25 mouse cellular contexts compared by ENCODE assay signal in the genomic region with DNA sequence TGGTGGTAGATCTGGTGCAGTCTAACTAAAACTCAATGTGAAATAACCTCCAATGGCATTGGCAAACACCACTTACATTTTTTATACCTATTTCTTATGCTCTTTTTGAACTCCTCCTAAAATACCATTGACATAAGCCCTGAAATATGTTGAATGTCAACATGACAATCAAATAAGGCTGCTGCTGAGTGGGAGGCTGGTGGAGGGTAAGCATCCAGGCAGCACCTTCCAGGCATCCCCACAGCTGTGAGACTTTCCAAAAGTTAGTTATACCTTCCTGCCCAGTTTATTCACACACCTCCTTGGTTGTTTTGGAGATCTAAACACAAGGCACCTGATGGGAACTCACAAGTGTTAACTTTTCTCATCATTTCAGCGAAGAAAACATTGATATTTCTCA.
"Had no signal": no experiment of that assay in that cellular context is flagged by ENCODE, and none has a peak within 500 bp of the region (broad histone marks: within the 10 kb centered on the region; RNA-seq: fewer than 3 reads in every experiment).

No protein-coding gene starts in this region.

- H3K36me3 ChIP-seq: heart, embryonic 13.5 days; heart, embryonic 15.5 days; hindbrain, embryonic 13.5 days; hindbrain, embryonic 15.5 days; kidney, embryonic 15.5 days; limb, embryonic 13.5 days had no signal

- H3K27ac ChIP-seq: heart, embryonic 13.5 days; heart, embryonic 15.5 days; hindbrain, embryonic 13.5 days; hindbrain, embryonic 15.5 days; hindbrain, postnatal 0 days; kidney, embryonic 15.5 days; kidney, postnatal 0 days; limb, embryonic 13.5 days; limb, embryonic 15.5 days had no signal

- ATAC-seq: forebrain, postnatal 0 days; hindbrain, postnatal 0 days; intestine, embryonic 16.5 days had no signal

- H3K4me1 ChIP-seq: heart, embryonic 13.5 days; heart, embryonic 15.5 days; hindbrain, embryonic 13.5 days; hindbrain, embryonic 15.5 days; kidney, embryonic 15.5 days; limb, embryonic 13.5 days; limb, embryonic 15.5 days had no signal

- H3K9me3 ChIP-seq: heart, embryonic 13.5 days; heart, embryonic 15.5 days; hindbrain, embryonic 13.5 days; hindbrain, embryonic 15.5 days; kidney, embryonic 15.5 days; limb, embryonic 13.5 days; limb, embryonic 15.5 days had no signal

- H3K27me3 ChIP-seq: heart, embryonic 13.5 days; heart, embryonic 15.5 days; hindbrain, embryonic 13.5 days; hindbrain, embryonic 15.5 days; kidney, embryonic 15.5 days; limb, embryonic 13.5 days; limb, embryonic 15.5 days had no signal

- H3K9ac ChIP-seq: forebrain, postnatal 0 days; heart, embryonic 13.5 days; heart, embryonic 15.5 days; hindbrain, embryonic 13.5 days; hindbrain, embryonic 15.5 days; kidney, embryonic 15.5 days; limb, embryonic 13.5 days; limb, embryonic 15.5 days had no signal

- H3K4me2 ChIP-seq: heart, embryonic 11.5 days; heart, embryonic 13.5 days; heart, embryonic 15.5 days; hindbrain, embryonic 13.5 days; hindbrain, embryonic 15.5 days; kidney, embryonic 15.5 days; limb, embryonic 13.5 days; limb, embryonic 15.5 days had no signal

- DNase-seq: forebrain, postnatal 0 days; gastrocnemius, postnatal 14 days; gastrocnemius, postnatal 36 days; heart, adult 18-20 months; heart, postnatal 14 days; heart, postnatal 36 days; kidney, adult 11 months; kidney, adult 2 months; kidney, adult 9 months; kidney, postnatal 14 days; kidney, postnatal 36 days; layer of hippocampus, adult 9-11 months; layer of hippocampus, postnatal 36 days; left cerebral cortex, postnatal 4 days had no signal

- H3K4me3 ChIP-seq: heart, embryonic 13.5 days; heart, embryonic 15.5 days; hindbrain, embryonic 13.5 days; hindbrain, embryonic 15.5 days; kidney, embryonic 15.5 days; limb, embryonic 13.5 days; limb, embryonic 15.5 days had no signal
